In genomic region chr17:8301515-8301914, GRCm38 (mm10) we compare ENCODE assay signal across 1 mouse cellular context.
TF ChIP-seq lines count a peak whose summit lies in the region.

No protein-coding gene starts in this region.

TF ChIP-seq in ES-E14, 5 proteins besides CTCF, POLR2A, EP300 and RAD21:
- TF ChIP-seq MAFK (IDR thresholded peaks at IDR 0.05; ENCODE audit: insufficient read depth, low read depth, low read length) (no peak), ZNF384 (IDR thresholded peaks at IDR 0.05; ENCODE audit: low read depth, low read length) (peak; percentile 92), HCFC1 (IDR thresholded peaks at IDR 0.05; ENCODE audit: borderline replicate concordance, insufficient read depth, low read length) (no peak)
